Comparison of ENCODE assay signal across 8 mouse cellular contexts in the genomic region with DNA sequence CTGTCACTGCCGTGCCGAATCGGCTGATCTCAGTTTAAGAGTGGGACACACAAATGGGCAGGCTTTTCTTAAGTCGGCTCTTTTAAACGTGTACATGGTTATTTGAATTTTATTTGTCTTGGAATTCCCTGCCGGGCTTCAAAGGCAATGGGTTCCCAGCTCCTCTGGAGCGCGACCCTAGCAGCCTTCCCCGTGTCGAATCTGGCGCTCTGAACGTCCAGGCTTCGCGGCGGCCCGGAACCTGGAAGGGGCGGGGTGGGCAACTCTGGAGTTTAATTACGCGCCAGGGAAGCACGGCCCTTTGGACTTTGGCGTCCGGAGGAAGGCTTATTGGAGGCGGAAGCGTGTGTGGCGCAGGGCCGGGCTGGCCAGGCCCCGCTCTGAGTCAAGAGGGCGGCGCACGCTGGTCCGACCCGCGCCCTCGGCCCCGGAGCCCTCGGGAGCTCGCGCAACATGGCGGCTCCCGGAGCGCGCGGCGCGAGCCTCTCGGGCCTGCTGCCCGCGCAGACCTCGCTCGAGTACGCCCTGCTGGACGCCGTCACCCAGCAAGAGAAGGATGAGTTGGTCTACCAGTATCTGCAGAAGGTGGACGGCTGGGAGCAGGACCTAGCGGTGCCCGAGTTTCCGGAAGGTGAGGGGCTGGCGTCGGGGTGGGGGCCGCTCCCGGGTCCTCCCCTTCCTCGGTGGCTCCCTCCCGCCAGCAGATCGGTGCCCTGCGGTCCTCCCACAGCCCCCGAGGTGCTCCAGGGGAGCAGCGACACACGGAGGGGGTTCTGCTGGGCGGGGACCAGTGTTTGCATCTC. TPM values are rescaled to one million over a fixed set of nuclear protein-coding genes. Genes with fewer than 3 reads are reported as not detected.
DNase-seq lines count a peak whose midpoint lies in the region; ATAC-seq lines count a peak whose summit lies in the region.

A gene (plus strand): TSS at position 32 of the 803 bp plus-strand sequence.

- peak within 1 kb of the TSS; percentile 77 for H3K4me2 ChIP-seq in hindbrain, embryonic 12.5 days (replicated peaks)

- H3K9ac ChIP-seq in hindbrain, embryonic 12.5 days = peak within 1 kb of the TSS; percentile 95

- peaks cover 29% of the 10 kb centered on the region for H3K36me3 ChIP-seq in hindbrain, embryonic 12.5 days

- under 1% methylated on average over 69 of the region's 69 CpGs for WGBS in hindbrain, embryonic 12.5 days

- H3K27me3 ChIP-seq in hindbrain, embryonic 12.5 days = no peaks in the 10 kb centered on the region

- H3K27ac ChIP-seq in hindbrain, embryonic 12.5 days = peak within 1 kb of the TSS; percentile 98

- peak within 1 kb of the TSS; percentile 95 for H3K4me3 ChIP-seq in hindbrain, embryonic 12.5 days

- ATAC-seq in hindbrain, embryonic 12.5 days (ENCODE audit: low FRiP score) = peak; percentile 93

- H3K9me3 ChIP-seq in hindbrain, embryonic 12.5 days (replicated peaks) = no peaks in the 10 kb centered on the region

- DNase-seq in R1 (ENCODE audit: low read depth, low spot score) = peak; percentile 90
- DNase-seq in cerebellum, postnatal 25 days = peak; percentile 89 to 90
- DNase-seq in frontal cortex, postnatal 14 days (ENCODE audit: low spot score in 2 of 2) = peak; percentile 51 to 65
- peak; percentile 76 to 79 for DNase-seq in layer of hippocampus, postnatal 14 days (ENCODE audit: low spot score in 2 of 2)
- peak; percentile 92 for DNase-seq in lung, postnatal 25 days (ENCODE audit: low spot score)
- peak; percentile 73 for DNase-seq in retina, adult 2 months (ENCODE audit: low read depth, low spot score)
- DNase-seq in thymus, postnatal 25 days = peak; percentile 77

- peaks cover 17% of the 10 kb centered on the region for H3K4me1 ChIP-seq in hindbrain, embryonic 12.5 days

RNA-seq across cellular contexts. Expression of the gene that starts here (rescaled TPM):
- 13.3 and 15.0 TPM in 2 replicates for polyA plus RNA-seq in hindbrain, embryonic 12.5 days (2016; fragmentation: Nextera tagmentation; extraction: Ambion mirVana)
- 10 to 100 TPM; 11.0 to 11.3 TPM for total RNA-seq in layer of hippocampus, postnatal 14 days (2021)

Comparison
In these comparisons a context has a peak if more than half of its experiments do, and no peak if none do; other contexts are left out.
1. Peak in every context shown above with its lines: DNase-seq, ATAC-seq, H3K4me3 ChIP-seq and H3K27ac ChIP-seq.